Comparison of ENCODE assay signal across 8 mouse cellular contexts in genomic region chr16:9994951-9995813, GRCm38 (mm10). TPM values are rescaled to one million over a fixed set of nuclear protein-coding genes. Genes with fewer than 3 reads are reported as not detected.
DNase-seq lines count a peak whose midpoint lies in the region; ATAC-seq lines count a peak whose summit lies in the region.

Grin2a (minus strand) TSS chr16:9995560.

- intact Hi-C loops in left cerebral cortex, postnatal 4 days (cut with DNase I), result loop anchor here (5.0 to 10.0 kb wide), 2 partner anchors 310 to 1113 kb away; no protein-coding TSS in a partner anchor

- DNase-seq in layer of hippocampus, adult 11-12 months (ENCODE audit: low spot score), result peak; percentile 68
- DNase-seq in layer of hippocampus, adult 9-10 months (ENCODE audit: low spot score), result no peak
- DNase-seq in cerebellum, adult 9-11 months, result peak; percentile 85
- peak; percentile 51 to 52 for DNase-seq in frontal cortex, postnatal 25 days (ENCODE audit: low spot score in 2 of 2)
- peak; percentile 33 for DNase-seq in left cerebral cortex, postnatal 4 days
- peak; percentile 85 to 88 for DNase-seq in right cerebral cortex, postnatal 10 days (ENCODE audit: low spot score in 2 of 2)
- DNase-seq in gastrocnemius, postnatal 25 days, result no peak

- no peak for ATAC-seq in megakaryocyte-erythroid progenitor cell, adult 5-6 weeks (replicated peaks; ENCODE audit: low FRiP score, low TSS enrichment, poor library complexity, severe bottlenecking)

RNA-seq across cellular contexts. Expression of gene Grin2a, which starts in this region (rescaled TPM):
- 10 to 100 TPM; 51.3 to 52.3 TPM for total RNA-seq in left cerebral cortex, postnatal 4 days (2021)
- under 1 TPM; 0.08 to 0.32 TPM for total RNA-seq in gastrocnemius, postnatal 25 days (2021)
- total RNA-seq in megakaryocyte-erythroid progenitor cell, adult 5-6 weeks (2014; fragmentation: Nextera tagmentation), result not detected in 2 replicates
- not detected in 2 replicates for total RNA-seq in megakaryocyte-erythroid progenitor cell, adult 5-6 weeks (2017)

Comparison
In these comparisons a context has a peak if more than half of its experiments do, and no peak if none do; other contexts are left out.
1. RNA of gene Grin2a (total RNA-seq): 51.3 to 52.3 TPM in left cerebral cortex, postnatal 4 days; 0.08 to 0.32 TPM in gastrocnemius, postnatal 25 days and not detected in megakaryocyte-erythroid progenitor cell, adult 5-6 weeks; every median in the first group is over 10 times any median in the second.
2. DNase-seq: peak in layer of hippocampus, adult 11-12 months (single experiment), cerebellum, adult 9-11 months (single experiment), frontal cortex, postnatal 25 days (2 of 2), left cerebral cortex, postnatal 4 days (single experiment) and right cerebral cortex, postnatal 10 days (2 of 2); none in layer of hippocampus, adult 9-10 months (single experiment) and gastrocnemius, postnatal 25 days (single experiment).